Comparison of ENCODE assay signal across 9 mouse cellular contexts in genomic region chr11:73235990-73236701, GRCm38 (mm10). TPM values are rescaled to one million over a fixed set of nuclear protein-coding genes. Genes with fewer than 3 reads are reported as not detected.
DNase-seq lines count a peak whose midpoint lies in the region; ATAC-seq lines count a peak whose summit lies in the region.
"Had no signal": no experiment of that assay in that cellular context is flagged by ENCODE, and none has a peak within 500 bp of the region (broad histone marks: within the 10 kb centered on the region; RNA-seq: fewer than 3 reads in every experiment).

No protein-coding gene starts in this region.

- H3K27me3 ChIP-seq in hindbrain, embryonic 16.5 days (replicated peaks; ENCODE audit: control insufficient read depth, insufficient read depth, low read length), result no peaks in the 10 kb centered on the region
- no peaks in the 10 kb centered on the region for H3K27me3 ChIP-seq in hindbrain, embryonic 12.5 days
- no peaks in the 10 kb centered on the region for H3K27me3 ChIP-seq in embryonic facial prominence, embryonic 13.5 days
- no peaks in the 10 kb centered on the region for H3K27me3 ChIP-seq in lung, embryonic 15.5 days
- H3K27me3 ChIP-seq: neural tube, embryonic 12.5 days had no signal

- no peaks in the 10 kb centered on the region for H3K36me3 ChIP-seq in hindbrain, embryonic 16.5 days (ENCODE audit: control insufficient read depth, insufficient read depth, low read length)
- H3K36me3 ChIP-seq in hindbrain, embryonic 12.5 days, result no peaks in the 10 kb centered on the region
- no peaks in the 10 kb centered on the region for H3K36me3 ChIP-seq in embryonic facial prominence, embryonic 13.5 days
- H3K36me3 ChIP-seq in lung, embryonic 15.5 days, result no peaks in the 10 kb centered on the region
- H3K36me3 ChIP-seq: neural tube, embryonic 12.5 days had no signal

- no peak overlapping the region for H3K4me2 ChIP-seq in hindbrain, embryonic 16.5 days (ENCODE audit: low read length)
- H3K4me2 ChIP-seq in hindbrain, embryonic 12.5 days (replicated peaks), result no peak overlapping the region
- H3K4me2 ChIP-seq in embryonic facial prominence, embryonic 13.5 days, result no peak overlapping the region
- no peak overlapping the region for H3K4me2 ChIP-seq in lung, embryonic 15.5 days
- H3K4me2 ChIP-seq: neural tube, embryonic 12.5 days had no signal

- intact Hi-C loops in heart, postnatal 14 days (cut with DNase I), result no loop called here

- DNase-seq in heart, postnatal 14 days, result peak; percentile 83
- no peak for DNase-seq in cerebellum, adult 9-11 months
- no peak for DNase-seq in spleen, postnatal 4 days (ENCODE audit: low spot score in 2 of 2)
- no peak for DNase-seq in cerebellum, adult 9-10 months

- 44% methylated on average over 5 of the region's 5 CpGs for WGBS in hindbrain, embryonic 16.5 days
- 51% methylated on average over 5 of the region's 5 CpGs for WGBS in hindbrain, embryonic 12.5 days
- WGBS in embryonic facial prominence, embryonic 13.5 days, result 27% methylated on average over 5 of the region's 5 CpGs
- WGBS in lung, embryonic 15.5 days, result 15% methylated on average over 5 of the region's 5 CpGs

- H3K27ac ChIP-seq in hindbrain, embryonic 16.5 days (ENCODE audit: low read depth, low read length), result 0 out of 2 replicates have a peak overlapping the region, but pooled peaks have one; percentile 3
- no peak overlapping the region for H3K27ac ChIP-seq in hindbrain, embryonic 12.5 days
- 0 out of 2 replicates have a peak overlapping the region, but pooled peaks have one; percentile 34 for H3K27ac ChIP-seq in embryonic facial prominence, embryonic 13.5 days
- H3K27ac ChIP-seq in lung, embryonic 15.5 days, result peak overlapping the region; percentile 79
- H3K27ac ChIP-seq: neural tube, embryonic 12.5 days had no signal

- peak; percentile 48; the same call in 1 of the 2 replicates for ATAC-seq in hindbrain, embryonic 16.5 days
- no peak for ATAC-seq in hindbrain, embryonic 12.5 days (ENCODE audit: low FRiP score)
- ATAC-seq in embryonic facial prominence, embryonic 13.5 days (ENCODE audit: insufficient number of reproducible peaks, insufficient read depth, low FRiP score, low TSS enrichment, low read depth), result no peak
- ATAC-seq in lung, embryonic 15.5 days (ENCODE audit: borderline replicate concordance, extremely low read depth, low FRiP score, low TSS enrichment), result peak; percentile 74

- no peaks in the 10 kb centered on the region for H3K9me3 ChIP-seq in hindbrain, embryonic 16.5 days (ENCODE audit: control insufficient read depth, low read length)
- no peaks in the 10 kb centered on the region for H3K9me3 ChIP-seq in hindbrain, embryonic 12.5 days (replicated peaks)
- H3K9me3 ChIP-seq in embryonic facial prominence, embryonic 13.5 days, result no peaks in the 10 kb centered on the region
- no peaks in the 10 kb centered on the region for H3K9me3 ChIP-seq in lung, embryonic 15.5 days
- H3K9me3 ChIP-seq: neural tube, embryonic 12.5 days had no signal

- no peak overlapping the region for H3K4me3 ChIP-seq in hindbrain, embryonic 16.5 days (ENCODE audit: low read length)
- H3K4me3 ChIP-seq in hindbrain, embryonic 12.5 days, result no peak overlapping the region
- no peak overlapping the region for H3K4me3 ChIP-seq in embryonic facial prominence, embryonic 13.5 days
- H3K4me3 ChIP-seq in lung, embryonic 15.5 days, result no peak overlapping the region
- H3K4me3 ChIP-seq: neural tube, embryonic 12.5 days had no signal

- no peak overlapping the region for H3K9ac ChIP-seq in hindbrain, embryonic 16.5 days (ENCODE audit: low read depth, low read length)
- no peak overlapping the region for H3K9ac ChIP-seq in hindbrain, embryonic 12.5 days
- H3K9ac ChIP-seq in embryonic facial prominence, embryonic 13.5 days, result no peak overlapping the region
- no peak overlapping the region for H3K9ac ChIP-seq in lung, embryonic 15.5 days
- H3K9ac ChIP-seq: neural tube, embryonic 12.5 days had no signal

- H3K4me1 ChIP-seq in hindbrain, embryonic 16.5 days (ENCODE audit: control insufficient read depth, insufficient read depth, low read depth, low read length), result no peaks in the 10 kb centered on the region
- H3K4me1 ChIP-seq in hindbrain, embryonic 12.5 days, result no peaks in the 10 kb centered on the region
- H3K4me1 ChIP-seq in embryonic facial prominence, embryonic 13.5 days, result peaks cover 12% of the 10 kb centered on the region
- peaks cover 21% of the 10 kb centered on the region for H3K4me1 ChIP-seq in lung, embryonic 15.5 days
- H3K4me1 ChIP-seq: neural tube, embryonic 12.5 days had no signal

RNA-seq across cellular contexts. Expression of gene Trpv1, which starts 2.1 kb away (rescaled TPM):
- 0.31 and 0.40 TPM in 2 replicates for polyA plus RNA-seq in hindbrain, embryonic 16.5 days (2015; fragmentation: Nextera tagmentation; extraction: Ambion mirVana)
- polyA plus RNA-seq in hindbrain, embryonic 12.5 days (2016; fragmentation: Nextera tagmentation; extraction: Ambion mirVana), result 0.14 TPM in 1 of 2 replicates, not detected in the other
- 0.11 TPM in 1 of 2 replicates, not detected in the other for polyA plus RNA-seq in embryonic facial prominence, embryonic 13.5 days (2015; fragmentation: Nextera tagmentation; extraction: Ambion mirVana)
- total RNA-seq in heart, postnatal 14 days (2021), result under 1 TPM in 1 of 2 experiments, not detected in 1; 0.12 TPM
- 0.09 TPM in 1 of 2 replicates, not detected in the other for polyA plus RNA-seq in lung, embryonic 15.5 days (2015; fragmentation: Nextera tagmentation; extraction: Ambion mirVana)

RNA-seq across cellular contexts. Expression of gene Trpv3, which starts 31.0 kb away (rescaled TPM):
- polyA plus RNA-seq in hindbrain, embryonic 16.5 days (2015; fragmentation: Nextera tagmentation; extraction: Ambion mirVana), result 0.34 TPM in 2 replicates
- polyA plus RNA-seq in hindbrain, embryonic 12.5 days (2016; fragmentation: Nextera tagmentation; extraction: Ambion mirVana), result 0.04 TPM in 1 of 2 replicates, not detected in the other
- 0.12 and 0.15 TPM in 2 replicates for polyA plus RNA-seq in embryonic facial prominence, embryonic 13.5 days (2015; fragmentation: Nextera tagmentation; extraction: Ambion mirVana)
- under 1 TPM; 0.10 TPM for total RNA-seq in heart, postnatal 14 days (2021)
- polyA plus RNA-seq in lung, embryonic 15.5 days (2015; fragmentation: Nextera tagmentation; extraction: Ambion mirVana), result 0.03 and 0.10 TPM in 2 replicates

RNA-seq across cellular contexts. Expression of gene Shpk, which starts 36.9 kb away (rescaled TPM):
- polyA plus RNA-seq in hindbrain, embryonic 16.5 days (2015; fragmentation: Nextera tagmentation; extraction: Ambion mirVana), result 2.5 and 3.0 TPM in 2 replicates
- 2.4 TPM in 2 replicates for polyA plus RNA-seq in hindbrain, embryonic 12.5 days (2016; fragmentation: Nextera tagmentation; extraction: Ambion mirVana)
- polyA plus RNA-seq in embryonic facial prominence, embryonic 13.5 days (2015; fragmentation: Nextera tagmentation; extraction: Ambion mirVana), result 1.6 and 1.9 TPM in 2 replicates
- total RNA-seq in heart, postnatal 14 days (2021), result 1 to 10 TPM; 1.2 to 1.5 TPM
- polyA plus RNA-seq in lung, embryonic 15.5 days (2015; fragmentation: Nextera tagmentation; extraction: Ambion mirVana), result 1.6 TPM in 2 replicates

RNA-seq across cellular contexts. Expression of gene Ctns, which starts 37.3 kb away (rescaled TPM):
- polyA plus RNA-seq in hindbrain, embryonic 16.5 days (2015; fragmentation: Nextera tagmentation; extraction: Ambion mirVana), result 17.4 and 21.5 TPM in 2 replicates
- 25.5 and 25.6 TPM in 2 replicates for polyA plus RNA-seq in hindbrain, embryonic 12.5 days (2016; fragmentation: Nextera tagmentation; extraction: Ambion mirVana)
- polyA plus RNA-seq in embryonic facial prominence, embryonic 13.5 days (2015; fragmentation: Nextera tagmentation; extraction: Ambion mirVana), result 23.5 and 23.6 TPM in 2 replicates
- total RNA-seq in heart, postnatal 14 days (2021), result 10 to 100 TPM; 11.3 to 11.7 TPM
- polyA plus RNA-seq in lung, embryonic 15.5 days (2015; fragmentation: Nextera tagmentation; extraction: Ambion mirVana), result 12.8 and 13.5 TPM in 2 replicates

RNA-seq across cellular contexts. Expression of gene Tax1bp3, which starts 59.3 kb away (rescaled TPM):
- polyA plus RNA-seq in hindbrain, embryonic 16.5 days (2015; fragmentation: Nextera tagmentation; extraction: Ambion mirVana), result 120 and 129 TPM in 2 replicates
- 204 and 205 TPM in 2 replicates for polyA plus RNA-seq in hindbrain, embryonic 12.5 days (2016; fragmentation: Nextera tagmentation; extraction: Ambion mirVana)
- 199 and 208 TPM in 2 replicates for polyA plus RNA-seq in embryonic facial prominence, embryonic 13.5 days (2015; fragmentation: Nextera tagmentation; extraction: Ambion mirVana)
- total RNA-seq in heart, postnatal 14 days (2021), result 10 to 100 TPM; 55.3 to 62.3 TPM
- polyA plus RNA-seq in lung, embryonic 15.5 days (2015; fragmentation: Nextera tagmentation; extraction: Ambion mirVana), result 270 and 276 TPM in 2 replicates

Comparison
In these comparisons a context has a peak if more than half of its experiments do, and no peak if none do; other contexts are left out.
1. ATAC-seq: peak in hindbrain, embryonic 16.5 days (single experiment) and lung, embryonic 15.5 days (single experiment); none in hindbrain, embryonic 12.5 days (single experiment) and embryonic facial prominence, embryonic 13.5 days (single experiment).
2. DNase-seq: peak in heart, postnatal 14 days (2 of 2); none in cerebellum, adult 9-11 months (single experiment), spleen, postnatal 4 days (0 of 2) and cerebellum, adult 9-10 months (single experiment).